Mouse (Mus musculus) ES-Bruce4 (cell line): ENCODE measurements at regions not wholly inside any gene's neighbourhood (a gene's known extent, or its start where the extent isn't known, plus 50 kb on each side); places are given as distances from the start of the nearest gene placed in this dataset.

ENCODE experiments used
- H3K27ac ChIP-seq: 2 replicates; pipeline ENCODE4 v1.5.1; 2012; ENCODE audit warnings: low read length, inconsistent platforms; ENCODE audit not compliant: insufficient read depth
- H3K27me3 ChIP-seq: 2 replicates; pipeline ENCODE4 v1.6.1; 2012; ENCODE audit warnings: mild to moderate bottlenecking, low read length, inconsistent platforms; ENCODE audit not compliant: control insufficient read depth, poor library complexity, insufficient read depth, severe bottlenecking
- H3K36me3 ChIP-seq: 2 replicates; pipeline ENCODE4 v1.6.1; 2012; ENCODE audit warnings: inconsistent platforms, mild to moderate bottlenecking, low read length, moderate library complexity; ENCODE audit not compliant: control insufficient read depth, poor library complexity, insufficient read depth, severe bottlenecking
- H3K4me1 ChIP-seq: one replicate; pipeline ENCODE4 v1.8.1; 2011; ENCODE audit warnings: low read length; ENCODE audit not compliant: control insufficient read depth, insufficient read depth
- H3K4me3 ChIP-seq: 2 replicates; pipeline ENCODE4 v1.5.1; 2011; ENCODE audit warnings: low read depth, mild to moderate bottlenecking, low read length
- H3K9ac ChIP-seq: 2 replicates; pipeline ENCODE4 v1.6.1; 2012; ENCODE audit warnings: low read depth, mild to moderate bottlenecking, inconsistent platforms; ENCODE audit not compliant: poor library complexity, severe bottlenecking
- H3K9me3 ChIP-seq: replicated peaks from 2 replicates; pipeline ENCODE4 v1.6.1; 2012; ENCODE audit warnings: mild to moderate bottlenecking, low read length, inconsistent platforms; ENCODE audit not compliant: control insufficient read depth, poor library complexity, insufficient read depth, severe bottlenecking
- CTCF ChIP-seq: IDR thresholded peaks from one replicate; pipeline ENCODE4 v1.8.1; 2011; ENCODE audit warnings: low read depth, low read length
- EP300 ChIP-seq: IDR thresholded peaks from 2 replicates; pipeline ENCODE4 v1.6.1; 2011; ENCODE audit warnings: low read depth, low read length; ENCODE audit not compliant: insufficient read depth
- POLR2A ChIP-seq: IDR thresholded peaks from one replicate; pipeline ENCODE4 v1.8.1; 2011; ENCODE audit warnings: low read length; ENCODE audit not compliant: insufficient read depth

DNA sequence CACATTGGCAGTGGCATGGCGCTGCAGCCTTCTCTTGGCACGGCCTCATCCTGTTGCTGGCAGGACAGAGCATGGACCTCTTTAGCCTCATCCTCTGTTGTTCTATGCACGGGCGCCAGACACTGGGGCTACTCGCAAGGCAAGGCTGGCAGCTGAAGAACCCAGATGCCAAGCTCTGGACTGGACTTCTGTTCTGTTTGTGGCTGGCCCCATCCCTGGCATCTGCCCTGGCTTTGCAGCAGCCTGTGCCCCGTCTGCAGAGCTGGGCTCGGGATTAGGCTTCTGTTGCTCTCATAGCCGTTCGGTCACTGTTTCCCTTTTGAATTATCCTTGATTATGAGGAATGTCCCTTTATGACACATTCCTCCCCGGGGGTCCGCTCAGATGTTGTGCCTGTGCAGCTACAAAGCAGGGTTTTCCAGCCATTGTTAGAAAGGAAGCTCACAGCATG is 214.6 kb upstream of the Tbc1d5 start:
- no peak for TF ChIP-seq POLR2A
- no peak for TF ChIP-seq EP300
- no peak for TF ChIP-seq CTCF
- H3K27ac ChIP-seq: no peak overlapping the region
- no peaks in the 10 kb centered on the region for H3K27me3 ChIP-seq
- H3K36me3 ChIP-seq: no peaks in the 10 kb centered on the region
- no peak overlapping the region for H3K9ac ChIP-seq
- no peak overlapping the region for H3K4me3 ChIP-seq
- no peaks in the 10 kb centered on the region for H3K9me3 ChIP-seq
- no peaks in the 10 kb centered on the region for H3K4me1 ChIP-seq

GRCm38 (mm10) chr17:51391871-51392270 is 212.7 kb upstream of the Tbc1d5 start:
- Histone ChIP-seq H3K27ac (no peak overlapping the region), H3K27me3 (no peaks in the 10 kb centered on the region)
- TF ChIP-seq EP300: no peak

GRCm38 (mm10) chr17:51382552-51382951 is 203.4 kb upstream of the Tbc1d5 start:
- Histone ChIP-seq H3K4me3 (no peak overlapping the region), H3K27me3 (no peaks in the 10 kb centered on the region), H3K27ac (no peak overlapping the region), H3K4me1 (no peaks in the 10 kb centered on the region), H3K9ac (no peak overlapping the region), H3K36me3 (no peaks in the 10 kb centered on the region), H3K9me3 (no peaks in the 10 kb centered on the region)
- TF ChIP-seq POLR2A: no peak
- no peak for TF ChIP-seq CTCF

More at GRCm38 (mm10) chr17:51391871-51392270, 212.7 kb upstream of the Tbc1d5 start:
- Histone ChIP-seq H3K4me1 (no peaks in the 10 kb centered on the region), H3K9me3 (no peaks in the 10 kb centered on the region), H3K9ac (no peak overlapping the region), H3K36me3 (no peaks in the 10 kb centered on the region), H3K4me3 (no peak overlapping the region)

GRCm38 (mm10) chr17:51371937-51372479 is 192.9 kb upstream of the Tbc1d5 start:
- H3K27me3 ChIP-seq: no peaks in the 10 kb centered on the region; the same call in 1 of the 2 replicates
- no peak overlapping the region for H3K9ac ChIP-seq
- H3K4me3 ChIP-seq: no peak overlapping the region
- no peaks in the 10 kb centered on the region for H3K4me1 ChIP-seq
- no peak overlapping the region for H3K27ac ChIP-seq
- TF ChIP-seq CTCF: no peak
- TF ChIP-seq POLR2A: no peak
- no peak for TF ChIP-seq EP300
- no peaks in the 10 kb centered on the region for H3K9me3 ChIP-seq
- H3K36me3 ChIP-seq: no peaks in the 10 kb centered on the region

DNA sequence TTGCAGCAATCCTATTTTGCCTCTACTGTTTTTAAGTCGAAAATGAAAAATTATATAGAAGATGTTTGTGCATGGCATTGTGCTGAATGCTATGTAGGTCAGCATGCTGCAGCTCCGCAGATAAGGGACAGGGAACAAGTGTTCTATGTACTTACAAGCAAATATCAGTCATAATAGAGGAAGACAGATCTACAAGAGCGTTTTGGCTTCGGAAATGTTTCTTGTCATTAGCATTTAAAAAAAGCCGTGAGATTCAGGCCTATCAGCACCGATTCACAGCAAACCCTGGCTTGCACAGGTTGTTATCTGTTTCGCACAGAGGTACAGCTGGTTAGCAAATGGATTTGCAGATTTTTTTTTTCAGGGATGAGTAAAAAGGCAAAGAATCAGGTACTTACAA is 191.8 kb upstream of the Tbc1d5 start:
- H3K9ac ChIP-seq: no peak overlapping the region
- no peaks in the 10 kb centered on the region for H3K9me3 ChIP-seq
- H3K4me1 ChIP-seq: no peaks in the 10 kb centered on the region
- TF ChIP-seq EP300 (no peak), CTCF (no peak), POLR2A (no peak)
- H3K36me3 ChIP-seq: no peaks in the 10 kb centered on the region
- no peak overlapping the region for H3K4me3 ChIP-seq
- H3K27me3 ChIP-seq: no peaks in the 10 kb centered on the region; the same call in 1 of the 2 replicates
- no peak overlapping the region for H3K27ac ChIP-seq

DNA sequence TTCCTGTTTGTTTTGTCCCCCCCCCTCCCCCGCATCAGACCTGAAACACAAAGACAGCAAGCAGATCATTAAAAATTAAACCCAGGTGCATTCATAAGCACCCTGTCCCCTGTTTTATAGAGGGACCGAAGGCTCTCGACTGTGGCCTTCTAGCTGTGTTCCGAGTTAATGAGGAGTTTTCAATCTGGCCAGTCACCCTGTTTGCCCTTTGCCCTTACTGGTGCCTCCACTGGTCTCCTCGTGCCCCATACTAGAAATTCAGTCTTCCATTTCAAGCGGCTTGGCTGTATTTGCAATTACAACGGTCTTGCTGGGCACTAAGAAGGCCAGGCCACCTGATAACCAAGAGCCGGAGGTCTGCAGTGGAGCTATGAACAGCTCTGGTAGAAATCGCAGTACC is 190.9 kb upstream of the Tbc1d5 start:
- no peak overlapping the region for H3K9ac ChIP-seq
- no peaks in the 10 kb centered on the region for H3K9me3 ChIP-seq
- H3K27ac ChIP-seq: no peak overlapping the region
- no peaks in the 10 kb centered on the region for H3K36me3 ChIP-seq
- H3K4me3 ChIP-seq: no peak overlapping the region
- H3K27me3 ChIP-seq: no peaks in the 10 kb centered on the region; the same call in 1 of the 2 replicates
- TF ChIP-seq CTCF: no peak
- no peak for TF ChIP-seq EP300
- no peak for TF ChIP-seq POLR2A
- H3K4me1 ChIP-seq: no peaks in the 10 kb centered on the region
